Mouse (Mus musculus): ENCODE measurements around the gene Tnpo2. TPM values are rescaled to one million over a fixed set of nuclear protein-coding genes. Genes with fewer than 3 reads are reported as not detected.

Tnpo2 gene
- total and polyA plus RNA-seq, 3 experiments = 29.2 to 86.8 (median 62.3) TPM

DNA sequence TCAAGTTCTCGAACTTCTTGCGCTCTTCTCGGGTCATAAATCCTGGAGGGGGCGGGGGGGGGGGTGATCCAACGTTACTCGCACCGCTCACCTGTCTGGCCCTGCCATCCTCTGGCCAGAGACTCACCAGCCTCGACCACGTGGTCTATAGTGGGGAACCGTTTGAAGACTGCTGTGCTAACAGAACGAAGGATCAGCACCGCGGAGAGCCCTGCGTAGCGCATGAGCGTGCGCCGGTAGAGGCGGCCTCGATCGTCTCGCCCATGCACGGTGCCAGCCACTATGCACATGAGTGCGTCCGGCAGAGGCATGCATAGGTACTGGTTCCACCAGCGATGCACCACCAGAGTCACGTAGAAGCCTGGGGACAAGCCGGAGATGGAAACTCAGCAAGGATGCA lies 25.5 kb upstream of the Tnpo2 start:
- no peak for TF ChIP-seq E2F4 (IDR thresholded peaks at IDR 0.05; ENCODE audit: borderline replicate concordance, low read depth, low read length)
- no peak for TF ChIP-seq MAX (IDR thresholded peaks at IDR 0.05; ENCODE audit: low read length)
- TF ChIP-seq POLR2A (IDR thresholded peaks at IDR 0.05; ENCODE audit: control insufficient read depth in 1 of 2, insufficient read depth in 1 of 2, low read depth in 1 of 2, low read length in 2 of 2, poor library complexity in 1 of 2) = no peak
- TF ChIP-seq BHLHE40 (IDR thresholded peaks at IDR 0.05; ENCODE audit: borderline replicate concordance, low read depth, low read length) = no peak
- no peak for TF ChIP-seq NELFE (IDR thresholded peaks at IDR 0.05; ENCODE audit: low read depth, low read length)
- no peak for TF ChIP-seq NRF1 (IDR thresholded peaks at IDR 0.05; ENCODE audit: insufficient read depth, low read depth, low read length, poor library complexity, severe bottlenecking)
- TF ChIP-seq ZNF384 (IDR thresholded peaks at IDR 0.05; ENCODE audit: low read depth, low read length) = no peak
- no peak for TF ChIP-seq MXI1 (IDR thresholded peaks at IDR 0.05; ENCODE audit: low read depth, low read length)
- TF ChIP-seq KAT2A (conservative IDR thresholded peaks at IDR 0.05; ENCODE audit: low read depth, low read length) = no peak
- no peak for TF ChIP-seq USF1 (IDR thresholded peaks at IDR 0.05; ENCODE audit: low read depth, low read length)
- H3K36me3 ChIP-seq (ENCODE audit: control insufficient read depth in 1 of 2, insufficient read depth in 2 of 2, low read length in 2 of 2) = no peaks in the 10 kb centered on the region
- no peak overlapping the region for H3K27ac ChIP-seq (ENCODE audit: control insufficient read depth, low read depth, low read length)
- no peaks in the 10 kb centered on the region for H3K79me2 ChIP-seq (ENCODE audit: control insufficient read depth, insufficient read depth, low read length, poor library complexity)
- no peaks in the 10 kb centered on the region for H3K27me3 ChIP-seq (ENCODE audit: control insufficient read depth in 1 of 2, insufficient read depth in 2 of 2, low read length in 2 of 2)
- no peak overlapping the region for H3K4me3 ChIP-seq (ENCODE audit: control insufficient read depth in 1 of 2, insufficient read depth in 1 of 2, low read depth in 2 of 2, low read length in 2 of 2)
- H3K9me3 ChIP-seq (replicated peaks; ENCODE audit: insufficient read depth, low read length) = no peaks in the 10 kb centered on the region
- H3K4me1 ChIP-seq (ENCODE audit: control insufficient read depth in 1 of 2, insufficient read depth in 2 of 2, low read length in 2 of 2) = no peaks in the 10 kb centered on the region
- DNase-seq (ENCODE audit: low read depth, low spot score) = no peak
- no peak overlapping the region for H3K9ac ChIP-seq (ENCODE audit: control insufficient read depth, low read depth, low read length, poor library complexity, severe bottlenecking)

DNA sequence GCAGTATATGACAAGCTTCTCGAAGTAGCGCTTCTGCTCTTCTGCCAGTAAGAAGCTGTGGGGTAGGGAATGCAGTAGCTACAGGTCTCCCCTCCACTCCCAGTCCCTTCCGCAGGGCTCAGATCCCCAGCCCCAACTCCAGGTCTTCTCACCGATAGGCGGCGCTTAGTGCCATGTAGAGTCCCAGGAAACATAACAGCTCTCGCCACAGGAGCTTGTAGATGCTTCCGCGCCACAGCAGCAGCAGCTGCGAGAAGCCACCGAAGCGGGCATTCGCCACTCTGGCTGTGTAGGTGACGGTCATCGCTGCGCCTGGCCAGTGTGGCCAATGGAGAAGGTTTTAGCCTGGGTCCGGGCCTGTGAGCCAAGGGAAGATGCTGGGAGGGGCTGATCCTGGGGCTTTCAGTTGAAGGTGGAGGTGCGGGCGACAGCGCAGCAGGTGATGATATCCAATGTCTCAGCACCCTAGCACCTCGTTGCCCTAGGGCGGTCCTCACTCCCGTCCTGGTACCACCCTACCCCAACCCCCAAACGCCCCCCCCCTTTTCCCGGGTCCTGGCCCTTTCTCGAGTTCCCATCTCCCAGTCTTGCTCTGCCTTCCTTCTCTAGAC lies 23.4 kb upstream of the Tnpo2 start:
- Histone ChIP-seq H3K79me2 (ENCODE audit: control insufficient read depth, insufficient read depth, low read length, poor library complexity) (no peaks in the 10 kb centered on the region), H3K27ac (ENCODE audit: control insufficient read depth, low read depth, low read length) (no peak overlapping the region), H3K9ac (ENCODE audit: control insufficient read depth, low read depth, low read length, poor library complexity, severe bottlenecking) (no peak overlapping the region), H3K4me1 (ENCODE audit: control insufficient read depth in 1 of 2, insufficient read depth in 2 of 2, low read length in 2 of 2) (no peaks in the 10 kb centered on the region), H3K4me3 (ENCODE audit: control insufficient read depth in 1 of 2, insufficient read depth in 1 of 2, low read depth in 2 of 2, low read length in 2 of 2) (no peak overlapping the region), H3K9me3 (replicated peaks; ENCODE audit: insufficient read depth, low read length) (no peaks in the 10 kb centered on the region), H3K27me3 (ENCODE audit: control insufficient read depth in 1 of 2, insufficient read depth in 2 of 2, low read length in 2 of 2) (no peaks in the 10 kb centered on the region), H3K36me3 (ENCODE audit: control insufficient read depth in 1 of 2, insufficient read depth in 2 of 2, low read length in 2 of 2) (no peaks in the 10 kb centered on the region)
- TF ChIP-seq EP300 (IDR thresholded peaks at IDR 0.05; ENCODE audit: low read depth in 1 of 2, low read length in 2 of 2) = no peak
- no peak for TF ChIP-seq MYC (IDR thresholded peaks at IDR 0.05; ENCODE audit: low read depth, low read length)
- TF ChIP-seq BHLHE40 (IDR thresholded peaks at IDR 0.05; ENCODE audit: borderline replicate concordance, low read depth, low read length) = no peak
- TF ChIP-seq NRF1 (IDR thresholded peaks at IDR 0.05; ENCODE audit: insufficient read depth, low read depth, low read length, poor library complexity, severe bottlenecking) = no peak
- no peak for TF ChIP-seq CTCF (IDR thresholded peaks at IDR 0.05 in 2 of 3, conservative IDR thresholded peaks at IDR 0.05 in 1 of 3; ENCODE audit: control insufficient read depth in 1 of 3, insufficient read depth in 1 of 3, low read depth in 2 of 3, low read length in 3 of 3, poor library complexity in 1 of 3, severe bottlenecking in 1 of 3)
- no peak for TF ChIP-seq UBTF (IDR thresholded peaks at IDR 0.05; ENCODE audit: borderline replicate concordance, insufficient read depth, low read depth, low read length)
- TF ChIP-seq MYB (IDR thresholded peaks at IDR 0.05; ENCODE audit: low read depth, low read length) = no peak
- TF ChIP-seq ETS1 (IDR thresholded peaks at IDR 0.05; ENCODE audit: low read depth, low read length) = no peak
- TF ChIP-seq GATA1 (IDR thresholded peaks at IDR 0.05; ENCODE audit: low read depth, low read length) = no peak
- TF ChIP-seq ELF1 (IDR thresholded peaks at IDR 0.05; ENCODE audit: low read depth, low read length) = no peak
- no peak for TF ChIP-seq CHD2 (IDR thresholded peaks at IDR 0.05; ENCODE audit: low read length)
- TF ChIP-seq POLR2AphosphoS2 (IDR thresholded peaks at IDR 0.05; ENCODE audit: low read length) = no peak
- TF ChIP-seq ZNF384 (IDR thresholded peaks at IDR 0.05; ENCODE audit: low read depth, low read length) = no peak
- no peak for TF ChIP-seq USF2 (IDR thresholded peaks at IDR 0.05; ENCODE audit: borderline replicate concordance in 1 of 2, insufficient read depth in 1 of 2, low read depth in 1 of 2, low read length in 2 of 2)
- no peak for TF ChIP-seq MXI1 (IDR thresholded peaks at IDR 0.05; ENCODE audit: low read depth, low read length)
- no peak for TF ChIP-seq TAL1 (IDR thresholded peaks at IDR 0.05; ENCODE audit: low read length)
- no peak for TF ChIP-seq MEF2A (IDR thresholded peaks at IDR 0.05; ENCODE audit: extremely low read depth, insufficient replicate concordance, low read depth, low read length, poor library complexity, severe bottlenecking)
- no peak for TF ChIP-seq USF1 (IDR thresholded peaks at IDR 0.05; ENCODE audit: low read depth, low read length)
- no peak for TF ChIP-seq ZMIZ1 (IDR thresholded peaks at IDR 0.05; ENCODE audit: low read depth, low read length)
- DNase-seq (ENCODE audit: low read depth, low spot score) = no peak
